12 mouse cellular contexts compared by ENCODE assay signal in genomic region chr1:151572601-151573320, GRCm38 (mm10). TPM values are rescaled to one million over a fixed set of nuclear protein-coding genes. Genes with fewer than 3 reads are reported as not detected.
DNase-seq lines count a peak whose midpoint lies in the region; ATAC-seq lines count a peak whose summit lies in the region.
"Had no signal": no experiment of that assay in that cellular context is flagged by ENCODE, and none has a peak within 500 bp of the region (broad histone marks: within the 10 kb centered on the region; RNA-seq: fewer than 3 reads in every experiment).

No protein-coding gene starts in this region.

- H3K9ac ChIP-seq in kidney, embryonic 16.5 days (replicated peaks; ENCODE audit: low read length): no peak overlapping the region
- H3K9ac ChIP-seq: midbrain, embryonic 15.5 days had no signal

- peaks cover 21% of the 10 kb centered on the region for H3K4me1 ChIP-seq in kidney, embryonic 16.5 days (ENCODE audit: insufficient read depth, low read length)

- WGBS in kidney, embryonic 16.5 days: 74% methylated on average over 7 of the region's 7 CpGs

- no peak overlapping the region for H3K27ac ChIP-seq in kidney, embryonic 16.5 days (ENCODE audit: low read length)
- H3K27ac ChIP-seq: midbrain, embryonic 15.5 days had no signal

- peak; percentile 40 for DNase-seq in adrenal gland, adult 2 months
- no peak for DNase-seq in adrenal gland, postnatal 4 days (ENCODE audit: low spot score in 2 of 2)
- no peak for DNase-seq in kidney, postnatal 25 days
- DNase-seq in CD4-positive, CD25-positive, alpha-beta regulatory T cell, adult 2 months (ENCODE audit: low read depth, low spot score): peak; percentile 29
- DNase-seq in fibroblast of lung, adult 2 months (ENCODE audit: low read depth): peak; percentile 15
- DNase-seq in retina, postnatal 1 day: no peak
- DNase-seq in cerebellum, adult 9-11 months: no peak
- DNase-seq: cerebellum, postnatal 10 days; spleen, adult 18-20 months had no signal

- H3K9me3 ChIP-seq in kidney, embryonic 16.5 days (ENCODE audit: low read length): no peaks in the 10 kb centered on the region
- H3K9me3 ChIP-seq: midbrain, embryonic 15.5 days had no signal

- no peaks in the 10 kb centered on the region for H3K36me3 ChIP-seq in kidney, embryonic 16.5 days (ENCODE audit: insufficient read depth, low read length)
- H3K36me3 ChIP-seq: midbrain, embryonic 15.5 days had no signal

- peak overlapping the region; percentile 13; the same call in 1 of the 2 replicates for H3K4me2 ChIP-seq in kidney, embryonic 16.5 days (replicated peaks; ENCODE audit: low read depth, low read length)
- H3K4me2 ChIP-seq: midbrain, embryonic 15.5 days had no signal

- no peak overlapping the region for H3K4me3 ChIP-seq in kidney, embryonic 16.5 days (ENCODE audit: low read length)
- H3K4me3 ChIP-seq: erythroblast, embryonic 14.5 days; midbrain, embryonic 15.5 days had no signal

- ATAC-seq in kidney, embryonic 16.5 days (ENCODE audit: low FRiP score, low TSS enrichment): no peak
- ATAC-seq: midbrain, embryonic 15.5 days had no signal

- no peaks in the 10 kb centered on the region for H3K27me3 ChIP-seq in kidney, embryonic 16.5 days (ENCODE audit: insufficient read depth, low read length)

RNA-seq across cellular contexts. Expression of gene Fam129a, which starts 1.8 kb away (rescaled TPM):
- 100 to 1,000 TPM; 101 to 116 TPM for total RNA-seq in adrenal gland, adult 2 months (2021)
- polyA plus RNA-seq in adrenal gland, adult 2 months (2012; rRNA removed): 9.7 and 12.9 TPM in 2 replicates
- total RNA-seq in adrenal gland, postnatal 4 days (2021): 10 to 100 TPM; 69.0 to 77.2 TPM
- 11.1 and 11.8 TPM in 2 replicates for polyA plus RNA-seq in kidney, embryonic 16.5 days (2015; fragmentation: Nextera tagmentation; extraction: Ambion mirVana)

Comparison
In these comparisons a context has a peak if more than half of its experiments do, and no peak if none do; other contexts are left out.
1. DNase-seq: peak in adrenal gland, adult 2 months (single experiment), CD4-positive, CD25-positive, alpha-beta regulatory T cell, adult 2 months (single experiment) and fibroblast of lung, adult 2 months (single experiment); none in adrenal gland, postnatal 4 days (0 of 2), kidney, postnatal 25 days (0 of 2), retina, postnatal 1 day (single experiment) and cerebellum, adult 9-11 months (single experiment).